Mouse (Mus musculus) intestine, embryonic 14.5 days (tissue): Measurements from ENCODE around the gene Ephb2. TPM values are rescaled to one million over a fixed set of nuclear protein-coding genes. Genes with fewer than 3 reads are reported as not detected.

Source experiments
- ATAC-seq: fragments of 200-750 bp; cut with Nextera tagmentation; replicated peaks from 2 replicates; pipeline ENCODE4 v1.8.0; 2017; ENCODE audit warnings: low read depth, moderate number of reproducible peaks, moderate TSS enrichment, moderate library complexity; ENCODE audit not compliant: low FRiP score, low TSS enrichment
- DNase-seq: peaks from one replicate; pipeline ENCODE4 v3.0.0-alpha.2; 2018; ENCODE audit warnings: low spot score
- H3K27ac ChIP-seq: fragments of 300-500 bp; sonication (generic); 2 replicates; pipeline ENCODE4 v1.5.1; 2014; ENCODE audit warnings: low read depth, mild to moderate bottlenecking, control low read depth
- H3K27me3 ChIP-seq: fragments of 300-500 bp; sonication (generic); replicated peaks from 2 replicates; pipeline ENCODE4 v1.6.1; 2014; ENCODE audit warnings: low read length, control low read depth; ENCODE audit not compliant: control insufficient read depth, insufficient read depth
- H3K36me3 ChIP-seq: fragments of 300-500 bp; sonication (generic); 2 replicates; pipeline ENCODE4 v1.6.1; 2014; ENCODE audit warnings: low read length, control low read depth; ENCODE audit not compliant: control insufficient read depth, insufficient read depth
- H3K4me1 ChIP-seq: fragments of 300-500 bp; sonication (generic); replicated peaks from 2 replicates; pipeline ENCODE4 v1.6.1; 2014; ENCODE audit warnings: low read length, control low read depth, mixed read lengths; ENCODE audit not compliant: control insufficient read depth, insufficient read depth
- H3K4me2 ChIP-seq: fragments of 300-500 bp; sonication (generic); 2 replicates; pipeline ENCODE4 v1.6.1; 2014; ENCODE audit warnings: low read length
- H3K4me3 ChIP-seq: fragments of 300-500 bp; sonication (generic); 2 replicates; pipeline ENCODE4 v1.5.1; 2014; ENCODE audit warnings: low read depth, low read length, control low read depth, mixed read lengths
- H3K9ac ChIP-seq: fragments of 300-500 bp; sonication (generic); 2 replicates; pipeline ENCODE4 v1.6.1; 2014; ENCODE audit warnings: mild to moderate bottlenecking, low read length
- H3K9me3 ChIP-seq: fragments of 300-500 bp; sonication (generic); 2 replicates; pipeline ENCODE4 v1.6.1; 2016; ENCODE audit warnings: low read length, control low read depth; ENCODE audit not compliant: control insufficient read depth
- WGBS: fragments of 180-500 bp; shearing (Covaris S2); extraction: QIAGEN DNeasy Blood & Tissue Kit; methylation state at CpG from one replicate; pipeline ENCODE4 v1.1.7; 2014; 5-methylcytosine and 5-hydroxymethylcytosine counted together
- polyA plus RNA-seq: library from polyadenylated mRNA; unstranded; fragments of >200 nt; fragmentation: Nextera tagmentation; extraction: Ambion mirVana; gene quantifications from 2 replicates; pipeline ENCODE4 v1.2.1, GENCODE M21; 2014

Gene Ephb2
- polyA plus RNA-seq, 1 experiment from 2014 or later = 11.4 TPM

- DNase-seq (peak; percentile 65), ATAC-seq (no peak)
- Histone ChIP-seq H3K4me3 (0 out of 2 replicates have a peak overlapping the region, but pooled peaks have one; percentile 53), H3K4me1 (peaks cover 11% of the 10 kb centered on the region; the same call in 1 of the 2 replicates), H3K4me2 (peak overlapping the region; percentile 98; the same call in 1 of the 2 replicates), H3K9me3 (no peaks in the 10 kb centered on the region), H3K27ac (no peak overlapping the region), H3K9ac (no peak overlapping the region), H3K27me3 (peaks cover 27% of the 10 kb centered on the region), H3K36me3 (no peaks in the 10 kb centered on the region)
- WGBS = 47% methylated on average over 7 of the region's 7 CpGs
Observed at GRCm38 (mm10) chr4:136638230-136638750, 197.5 kb downstream of the Ephb2 start.

GRCm38 (mm10) chr4:136637563-136638229, 198.1 kb downstream of the Ephb2 start:
- Histone ChIP-seq H3K36me3 (no peaks in the 10 kb centered on the region), H3K27ac (no peak overlapping the region), H3K9me3 (no peaks in the 10 kb centered on the region), H3K9ac (peak overlapping the region; percentile 57), H3K4me1 (peaks cover 11% of the 10 kb centered on the region; the same call in 1 of the 2 replicates), H3K4me2 (peak overlapping the region; percentile 98), H3K27me3 (peaks cover 27% of the 10 kb centered on the region), H3K4me3 (peak overlapping the region; percentile 53)
- peak; percentile 41; the same call in 1 of the 2 replicates for ATAC-seq
- WGBS = 3% methylated on average over 76 of the region's 76 CpGs
- DNase-seq = peak; percentile 73

- Histone ChIP-seq H3K9me3 (no peaks in the 10 kb centered on the region), H3K36me3 (no peaks in the 10 kb centered on the region), H3K4me1 (peaks cover 11% of the 10 kb centered on the region; the same call in 1 of the 2 replicates), H3K9ac (peak overlapping the region; percentile 57), H3K4me2 (peak overlapping the region; percentile 98), H3K27ac (no peak overlapping the region), H3K4me3 (peak overlapping the region; percentile 53), H3K27me3 (peaks cover 27% of the 10 kb centered on the region)
- peak; percentile 70 for DNase-seq
- no peak for ATAC-seq
- 18% methylated on average over 37 of the region's 37 CpGs for WGBS
Observed at GRCm38 (mm10) chr4:136636983-136637562, 198.7 kb downstream of the Ephb2 start.

- Histone ChIP-seq H3K36me3 (no peaks in the 10 kb centered on the region), H3K9me3 (no peaks in the 10 kb centered on the region), H3K4me3 (no peak overlapping the region), H3K9ac (no peak overlapping the region), H3K27ac (no peak overlapping the region), H3K27me3 (peaks cover 27% of the 10 kb centered on the region), H3K4me2 (no peak overlapping the region), H3K4me1 (peaks cover 11% of the 10 kb centered on the region; the same call in 1 of the 2 replicates)
- ATAC-seq (no peak), DNase-seq (no peak)
- 58% methylated on average over 5 of the region's 5 CpGs for WGBS
Observed at GRCm38 (mm10) chr4:136636511-136636910, 199.3 kb downstream of the Ephb2 start.

- Histone ChIP-seq H3K4me2 (no peak overlapping the region), H3K9me3 (no peaks in the 10 kb centered on the region), H3K9ac (no peak overlapping the region), H3K27me3 (peaks cover 27% of the 10 kb centered on the region), H3K4me1 (peaks cover 11% of the 10 kb centered on the region; the same call in 1 of the 2 replicates), H3K27ac (no peak overlapping the region), H3K36me3 (no peaks in the 10 kb centered on the region), H3K4me3 (no peak overlapping the region)
- ATAC-seq = no peak
- DNase-seq = no peak
Observed at GRCm38 (mm10) chr4:136635995-136636394, 199.8 kb downstream of the Ephb2 start.

- H3K4me1 ChIP-seq = no peaks in the 10 kb centered on the region
- no peak overlapping the region for H3K9ac ChIP-seq
- no peak for DNase-seq
- no peak overlapping the region for H3K4me3 ChIP-seq
- ATAC-seq = no peak
- H3K27ac ChIP-seq = no peak overlapping the region
- no peaks in the 10 kb centered on the region for H3K9me3 ChIP-seq
- H3K4me2 ChIP-seq = no peak overlapping the region
- peaks cover 2% of the 10 kb centered on the region for H3K27me3 ChIP-seq
- 81% methylated on average over 11 of the region's 11 CpGs for WGBS
- no peaks in the 10 kb centered on the region for H3K36me3 ChIP-seq
Observed at GRCm38 (mm10) chr4:136631237-136631994, 204.4 kb downstream of the Ephb2 start.

- H3K4me1 ChIP-seq = no peaks in the 10 kb centered on the region
- ATAC-seq = no peak
- H3K27ac ChIP-seq = no peak overlapping the region
- no peaks in the 10 kb centered on the region for H3K9me3 ChIP-seq
- no peak for DNase-seq
- H3K27me3 ChIP-seq = no peaks in the 10 kb centered on the region
- no peak overlapping the region for H3K4me2 ChIP-seq
- H3K36me3 ChIP-seq = no peaks in the 10 kb centered on the region
- H3K4me3 ChIP-seq = no peak overlapping the region
- 70% methylated on average over 6 of the region's 6 CpGs for WGBS
- H3K9ac ChIP-seq = no peak overlapping the region
Observed at GRCm38 (mm10) chr4:136626590-136626989, 209.2 kb downstream of the Ephb2 start.

- H3K36me3 ChIP-seq = no peaks in the 10 kb centered on the region
- H3K4me3 ChIP-seq = no peak within 1 kb of the TSS
- no peaks in the 10 kb centered on the region for H3K27me3 ChIP-seq
- ATAC-seq = no peak
- no peaks in the 10 kb centered on the region for H3K4me1 ChIP-seq
- WGBS = 48% methylated on average over 6 of the region's 6 CpGs
- H3K4me2 ChIP-seq = no peak within 1 kb of the TSS
- no peak for DNase-seq
- no peak within 1 kb of the TSS for H3K27ac ChIP-seq
- no peak within 1 kb of the TSS for H3K9ac ChIP-seq
- H3K9me3 ChIP-seq = no peaks in the 10 kb centered on the region
Observed at GRCm38 (mm10) chr4:136622388-136622787, 213.4 kb downstream of the Ephb2 start, which contains the start of gene Lactbl1. Gene Lactbl1 (plus strand): TSS chr4:136622621.
